In genomic region chr1:191562823-191563365, GRCm38 (mm10) we compare ENCODE assay signal across 8 mouse cellular contexts. TPM values are rescaled to one million over a fixed set of nuclear protein-coding genes. Genes with fewer than 3 reads are reported as not detected.
DNase-seq lines count a peak whose midpoint lies in the region; ATAC-seq and TF ChIP-seq lines count a peak whose summit lies in the region.

No protein-coding gene starts in this region.

- H3K4me1 ChIP-seq in intestine, postnatal 0 days (replicated peaks; ENCODE audit: control insufficient read depth, insufficient read depth, low read length) = no peaks in the 10 kb centered on the region
- no peaks in the 10 kb centered on the region for H3K4me1 ChIP-seq in intestine, embryonic 15.5 days (replicated peaks)
- no peaks in the 10 kb centered on the region for H3K4me1 ChIP-seq in ES-E14 (ENCODE audit: control insufficient read depth in 2 of 2, insufficient read depth in 2 of 2, low read length in 2 of 2, poor library complexity in 1 of 2)

- no peaks in the 10 kb centered on the region for H3K27me3 ChIP-seq in intestine, postnatal 0 days (replicated peaks; ENCODE audit: control insufficient read depth, insufficient read depth, low read length)
- H3K27me3 ChIP-seq in intestine, embryonic 15.5 days (replicated peaks) = no peaks in the 10 kb centered on the region

- WGBS in intestine, postnatal 0 days = 56% methylated on average over 6 of the region's 6 CpGs
- 60% methylated on average over 6 of the region's 6 CpGs for WGBS in intestine, embryonic 15.5 days

- H3K9me3 ChIP-seq in intestine, postnatal 0 days (ENCODE audit: control insufficient read depth) = no peaks in the 10 kb centered on the region
- no peaks in the 10 kb centered on the region for H3K9me3 ChIP-seq in intestine, embryonic 15.5 days
- no peaks in the 10 kb centered on the region for H3K9me3 ChIP-seq in ES-E14 (ENCODE audit: control insufficient read depth, insufficient read depth, low read depth, low read length)

- peak; percentile 86 for TF ChIP-seq CTCF in intestine, postnatal 0 days (IDR thresholded peaks at IDR 0.05; ENCODE audit: low read depth)

- 0 out of 2 replicates have a peak, but pooled peaks cover 3% of the 10 kb centered on the region for H3K36me3 ChIP-seq in intestine, postnatal 0 days (ENCODE audit: control insufficient read depth, insufficient read depth)
- H3K36me3 ChIP-seq in intestine, embryonic 15.5 days = peaks cover 13% of the 10 kb centered on the region; the same call in 1 of the 2 replicates
- peaks cover 18% of the 10 kb centered on the region for H3K36me3 ChIP-seq in ES-E14 (ENCODE audit: control insufficient read depth, insufficient read depth, low read length, poor library complexity, severe bottlenecking)

- no peak overlapping the region for H3K4me2 ChIP-seq in intestine, postnatal 0 days (replicated peaks; ENCODE audit: low read depth)
- H3K4me2 ChIP-seq in intestine, embryonic 15.5 days (replicated peaks) = no peak overlapping the region

- DNase-seq in 416B (ENCODE audit: low read depth) (peak; percentile 62), ES-E14 (ENCODE audit: low read depth, low spot score) (peak; percentile 28)
- DNase-seq in cerebellum, postnatal 36 days = peak; percentile 16 to 55
- DNase-seq in layer of hippocampus, adult 9-10 months (ENCODE audit: low spot score) = peak; percentile 52
- DNase-seq in thymus, postnatal 4 days = peak; percentile 45
- no peak for DNase-seq in gastrocnemius, adult 8-10 months (ENCODE audit: low spot score in 2 of 2)

- ATAC-seq in intestine, postnatal 0 days = no peak
- ATAC-seq in intestine, embryonic 15.5 days = no peak

- H3K9ac ChIP-seq in intestine, postnatal 0 days (ENCODE audit: low read depth, low read length) = no peak overlapping the region
- H3K9ac ChIP-seq in intestine, embryonic 15.5 days = no peak overlapping the region
- no peak overlapping the region for H3K9ac ChIP-seq in ES-E14 (ENCODE audit: insufficient read depth, low read depth, low read length, poor library complexity, severe bottlenecking)

- no peak overlapping the region for H3K4me3 ChIP-seq in intestine, postnatal 0 days (ENCODE audit: low read depth, low read length)
- no peak overlapping the region for H3K4me3 ChIP-seq in intestine, embryonic 15.5 days (replicated peaks)
- no peak overlapping the region for H3K4me3 ChIP-seq in ES-E14 (ENCODE audit: insufficient read depth in 1 of 2, low read depth in 1 of 2, low read length in 2 of 2, poor library complexity in 1 of 2, severe bottlenecking in 1 of 2)

- in situ Hi-C loops in ES-E14 (cut with MboI; ENCODE audit: low sequenced_read_pairs in 2 of 2, unreplicated experiment in 2 of 2) = no loop called here

- H3K27ac ChIP-seq in intestine, postnatal 0 days (ENCODE audit: low read depth, low read length) = no peak overlapping the region
- H3K27ac ChIP-seq in intestine, embryonic 15.5 days = no peak overlapping the region
- H3K27ac ChIP-seq in ES-E14 (ENCODE audit: insufficient read depth, low read depth, low read length, poor library complexity, severe bottlenecking) = no peak overlapping the region

TF ChIP-seq in ES-E14, 5 proteins besides CTCF, POLR2A, EP300 and RAD21:
- TF ChIP-seq HCFC1 (IDR thresholded peaks at IDR 0.05; ENCODE audit: borderline replicate concordance, insufficient read depth, low read length) (no peak), ZNF384 (IDR thresholded peaks at IDR 0.05; ENCODE audit: low read depth, low read length) (no peak), CHD2 (IDR thresholded peaks at IDR 0.05; ENCODE audit: low read depth, low read length) (no peak), MAFK (IDR thresholded peaks at IDR 0.05; ENCODE audit: insufficient read depth, low read depth, low read length) (no peak), ZC3H11A (IDR thresholded peaks at IDR 0.05; ENCODE audit: borderline replicate concordance, low read depth, low read length) (no peak)

RNA-seq across cellular contexts. Expression of gene Dtl, which starts 12.4 kb away (rescaled TPM):
- 6.1 and 6.6 TPM in 2 replicates for polyA plus RNA-seq in intestine, postnatal 0 days (2015; fragmentation: Nextera tagmentation; extraction: Ambion mirVana)
- 33.8 and 38.7 TPM in 2 replicates for polyA plus RNA-seq in intestine, embryonic 15.5 days (2015; fragmentation: Nextera tagmentation; extraction: Ambion mirVana)
- total RNA-seq in ES-E14 (2012; rRNA removed) = 43.6 and 45.6 TPM in 2 replicates
- not detected for total RNA-seq in gastrocnemius, adult 8-10 months (2022)

RNA-seq across cellular contexts. Expression of gene Ints7, which starts 12.5 kb away (rescaled TPM):
- polyA plus RNA-seq in intestine, postnatal 0 days (2015; fragmentation: Nextera tagmentation; extraction: Ambion mirVana) = 11.2 and 11.4 TPM in 2 replicates
- 43.5 and 44.7 TPM in 2 replicates for polyA plus RNA-seq in intestine, embryonic 15.5 days (2015; fragmentation: Nextera tagmentation; extraction: Ambion mirVana)
- total RNA-seq in ES-E14 (2012; rRNA removed) = 32.1 and 33.1 TPM in 2 replicates
- 1 to 10 TPM; 4.6 to 5.9 (median 4.8) TPM for total RNA-seq in gastrocnemius, adult 8-10 months (2022)

Comparison
In these comparisons a context has a peak if more than half of its experiments do, and no peak if none do; other contexts are left out.
1. DNase-seq: peak in 416B (single experiment), ES-E14 (single experiment), cerebellum, postnatal 36 days (2 of 2), layer of hippocampus, adult 9-10 months (single experiment) and thymus, postnatal 4 days (single experiment); none in gastrocnemius, adult 8-10 months (0 of 2).
2. RNA of gene Dtl, which starts 12.4 kb away (total RNA-seq): 43.6 to 45.6 TPM in ES-E14; not detected in gastrocnemius, adult 8-10 months; every median in the first group is over 10 times any median in the second.